13 mouse cellular contexts compared by ENCODE assay signal in genomic region chr12:49381721-49382365, GRCm38 (mm10). TPM values are rescaled to one million over a fixed set of nuclear protein-coding genes. Genes with fewer than 3 reads are reported as not detected.
A peak's percentile ranks its signal among the peaks of the same experiment; 100 is the strongest.
DNase-seq lines count a peak whose midpoint lies in the region; ATAC-seq and TF ChIP-seq lines count a peak whose summit lies in the region.
"Had no signal": no experiment of that assay in that cellular context is flagged by ENCODE, and none has a peak within 500 bp of the region (broad histone marks: within the 10 kb centered on the region; RNA-seq: fewer than 3 reads in every experiment).

No protein-coding gene starts in this region.

- WGBS in hindbrain, embryonic 14.5 days, result under 1% methylated on average over 19 of the region's 19 CpGs
- WGBS in hindbrain, postnatal 0 days, result 2% methylated on average over 19 of the region's 19 CpGs
- WGBS in neural tube, embryonic 15.5 days, result 1% methylated on average over 19 of the region's 19 CpGs
- under 1% methylated on average over 19 of the region's 19 CpGs for WGBS in forebrain, embryonic 13.5 days
- 2% methylated on average over 19 of the region's 19 CpGs for WGBS in heart, embryonic 12.5 days

- ATAC-seq in hindbrain, embryonic 14.5 days (ENCODE audit: low FRiP score), result no peak
- ATAC-seq in hindbrain, postnatal 0 days, result no peak
- ATAC-seq in neural tube, embryonic 15.5 days (ENCODE audit: low FRiP score), result no peak
- ATAC-seq in forebrain, embryonic 13.5 days, result peak; percentile 46
- no peak for ATAC-seq in heart, embryonic 12.5 days (ENCODE audit: insufficient number of reproducible peaks, low FRiP score)

- no peak overlapping the region for H3K4me2 ChIP-seq in hindbrain, embryonic 14.5 days (replicated peaks)
- no peak overlapping the region for H3K4me2 ChIP-seq in hindbrain, postnatal 0 days (ENCODE audit: low read depth, low read length)
- no peak overlapping the region for H3K4me2 ChIP-seq in neural tube, embryonic 15.5 days
- peak overlapping the region; percentile 75 for H3K4me2 ChIP-seq in forebrain, embryonic 13.5 days
- no peak overlapping the region for H3K4me2 ChIP-seq in heart, embryonic 12.5 days
- H3K4me2 ChIP-seq: liver, embryonic 15.5 days had no signal

- peak; percentile 30 for DNase-seq in hindbrain, embryonic 14.5 days (ENCODE audit: low spot score)
- DNase-seq in hindbrain, postnatal 0 days (ENCODE audit: low spot score), result no peak
- peak; percentile 56 for DNase-seq in neural tube, embryonic 10.5 days (ENCODE audit: extremely low spot score, low spot score)
- DNase-seq in right cerebral cortex, postnatal 4 days, result peak; percentile 70
- no peak for DNase-seq in yolk sac, embryonic 10.5 days (ENCODE audit: low spot score)
- DNase-seq: thymus, postnatal 14 days had no signal

- peaks cover 91% of the 10 kb centered on the region for H3K27me3 ChIP-seq in hindbrain, embryonic 14.5 days (ENCODE audit: control insufficient read depth, insufficient read depth, low read length)
- H3K27me3 ChIP-seq in hindbrain, postnatal 0 days (ENCODE audit: insufficient read depth, low read length), result peaks cover 78% of the 10 kb centered on the region
- peaks cover 84% of the 10 kb centered on the region for H3K27me3 ChIP-seq in neural tube, embryonic 15.5 days (replicated peaks)
- H3K27me3 ChIP-seq in forebrain, embryonic 13.5 days, result peaks cover 5% of the 10 kb centered on the region; the same call in 1 of the 2 replicates
- H3K27me3 ChIP-seq in heart, embryonic 12.5 days (replicated peaks), result peaks cover 85% of the 10 kb centered on the region

- H3K9me3 ChIP-seq in hindbrain, embryonic 14.5 days (ENCODE audit: control insufficient read depth, low read length), result no peaks in the 10 kb centered on the region
- H3K9me3 ChIP-seq in hindbrain, postnatal 0 days (ENCODE audit: low read length), result no peaks in the 10 kb centered on the region
- no peaks in the 10 kb centered on the region for H3K9me3 ChIP-seq in neural tube, embryonic 15.5 days (replicated peaks)
- H3K9me3 ChIP-seq in forebrain, embryonic 13.5 days (replicated peaks), result no peaks in the 10 kb centered on the region
- peaks cover 7% of the 10 kb centered on the region; the same call in 1 of the 2 replicates for H3K9me3 ChIP-seq in heart, embryonic 12.5 days (replicated peaks)
- H3K9me3 ChIP-seq: liver, embryonic 15.5 days had no signal

- no peak overlapping the region for H3K4me3 ChIP-seq in hindbrain, embryonic 14.5 days (replicated peaks; ENCODE audit: low read length)
- H3K4me3 ChIP-seq in hindbrain, postnatal 0 days (ENCODE audit: low read length), result no peak overlapping the region
- no peak overlapping the region for H3K4me3 ChIP-seq in neural tube, embryonic 15.5 days (replicated peaks)
- peak overlapping the region; percentile 85 for H3K4me3 ChIP-seq in forebrain, embryonic 13.5 days
- H3K4me3 ChIP-seq in heart, embryonic 12.5 days, result no peak overlapping the region
- H3K4me3 ChIP-seq: liver, embryonic 15.5 days; megakaryocyte, embryonic 14.5 days had no signal

- no peaks in the 10 kb centered on the region for H3K36me3 ChIP-seq in hindbrain, embryonic 14.5 days (replicated peaks; ENCODE audit: control insufficient read depth, insufficient read depth)
- H3K36me3 ChIP-seq in hindbrain, postnatal 0 days (ENCODE audit: insufficient read depth, low read length), result no peaks in the 10 kb centered on the region
- H3K36me3 ChIP-seq in neural tube, embryonic 15.5 days, result no peaks in the 10 kb centered on the region
- peaks cover 10% of the 10 kb centered on the region for H3K36me3 ChIP-seq in forebrain, embryonic 13.5 days (ENCODE audit: poor library complexity, severe bottlenecking)
- H3K36me3 ChIP-seq in heart, embryonic 12.5 days, result no peaks in the 10 kb centered on the region
- H3K36me3 ChIP-seq: liver, embryonic 15.5 days had no signal

- no peak overlapping the region for H3K27ac ChIP-seq in hindbrain, embryonic 14.5 days
- no peak overlapping the region for H3K27ac ChIP-seq in hindbrain, postnatal 0 days
- H3K27ac ChIP-seq in neural tube, embryonic 15.5 days (replicated peaks), result no peak overlapping the region
- H3K27ac ChIP-seq in forebrain, embryonic 13.5 days, result peak overlapping the region; percentile 100
- no peak overlapping the region for H3K27ac ChIP-seq in heart, embryonic 12.5 days (ENCODE audit: poor library complexity, severe bottlenecking)
- H3K27ac ChIP-seq: liver, embryonic 15.5 days had no signal

- no peak overlapping the region for H3K9ac ChIP-seq in hindbrain, embryonic 14.5 days
- H3K9ac ChIP-seq in hindbrain, postnatal 0 days (replicated peaks; ENCODE audit: low read length), result no peak overlapping the region
- H3K9ac ChIP-seq in neural tube, embryonic 15.5 days (replicated peaks), result no peak overlapping the region
- peak overlapping the region; percentile 100 for H3K9ac ChIP-seq in forebrain, embryonic 13.5 days
- H3K9ac ChIP-seq in heart, embryonic 12.5 days, result no peak overlapping the region
- H3K9ac ChIP-seq: liver, embryonic 15.5 days had no signal

- TF ChIP-seq CTCF in hindbrain, postnatal 0 days (IDR thresholded peaks at IDR 0.05; ENCODE audit: low read depth), result no peak

- H3K4me1 ChIP-seq in hindbrain, embryonic 14.5 days (replicated peaks; ENCODE audit: control insufficient read depth, insufficient read depth, low read length), result no peaks in the 10 kb centered on the region
- H3K4me1 ChIP-seq in hindbrain, postnatal 0 days (ENCODE audit: insufficient read depth, low read length), result no peaks in the 10 kb centered on the region
- peaks cover 11% of the 10 kb centered on the region; the same call in 1 of the 2 replicates for H3K4me1 ChIP-seq in neural tube, embryonic 15.5 days
- peaks cover 20% of the 10 kb centered on the region; the same call in 1 of the 2 replicates for H3K4me1 ChIP-seq in forebrain, embryonic 13.5 days
- H3K4me1 ChIP-seq in heart, embryonic 12.5 days (replicated peaks), result peaks cover 13% of the 10 kb centered on the region
- H3K4me1 ChIP-seq: liver, embryonic 15.5 days had no signal

RNA-seq across cellular contexts. Expression of gene Foxg1, which starts 0.6 kb away (rescaled TPM):
- not detected in 2 replicates for polyA plus RNA-seq in hindbrain, embryonic 14.5 days (2014; fragmentation: Nextera tagmentation; extraction: Ambion mirVana)
- total RNA-seq in hindbrain, postnatal 0 days (2014; rRNA removed), result 0.16 and 2.3 TPM in 2 replicates
- polyA plus RNA-seq in hindbrain, postnatal 0 days (2015; fragmentation: Nextera tagmentation; extraction: Ambion mirVana), result not detected in 2 replicates
- polyA plus RNA-seq in neural tube, embryonic 15.5 days (2015; fragmentation: Nextera tagmentation; extraction: Ambion mirVana), result 0.36 TPM in 1 of 2 replicates, not detected in the other
- 76.5 and 98.6 TPM in 2 replicates for polyA plus RNA-seq in forebrain, embryonic 13.5 days (2015; fragmentation: Nextera tagmentation; extraction: Ambion mirVana)
- 0.08 TPM in 1 of 2 replicates, not detected in the other for polyA plus RNA-seq in heart, embryonic 12.5 days (2016; fragmentation: Nextera tagmentation; extraction: Ambion mirVana)
- total RNA-seq: heart, adult 8-10 months; neutrophil, adult 5-6 weeks had no signal

RNA-seq across cellular contexts. Expression of gene Gm43517, which starts 3.1 kb away (rescaled TPM):
- polyA plus RNA-seq in hindbrain, embryonic 14.5 days (2014; fragmentation: Nextera tagmentation; extraction: Ambion mirVana), result not detected in 2 replicates
- 0.04 TPM in 1 of 2 replicates, not detected in the other for total RNA-seq in hindbrain, postnatal 0 days (2014; rRNA removed)
- not detected in 2 replicates for polyA plus RNA-seq in hindbrain, postnatal 0 days (2015; fragmentation: Nextera tagmentation; extraction: Ambion mirVana)
- polyA plus RNA-seq in neural tube, embryonic 15.5 days (2015; fragmentation: Nextera tagmentation; extraction: Ambion mirVana), result not detected in 2 replicates
- polyA plus RNA-seq in forebrain, embryonic 13.5 days (2015; fragmentation: Nextera tagmentation; extraction: Ambion mirVana), result 1.9 and 2.4 TPM in 2 replicates
- polyA plus RNA-seq in heart, embryonic 12.5 days (2016; fragmentation: Nextera tagmentation; extraction: Ambion mirVana), result not detected in 2 replicates
- total RNA-seq: heart, adult 8-10 months; neutrophil, adult 5-6 weeks had no signal
- polyA plus RNA-seq: liver, embryonic 15.5 days had no signal

Comparison
In these comparisons a context has a peak if more than half of its experiments do, and no peak if none do; other contexts are left out.
1. DNase-seq: peak in hindbrain, embryonic 14.5 days (single experiment), neural tube, embryonic 10.5 days (single experiment) and right cerebral cortex, postnatal 4 days (single experiment); none in hindbrain, postnatal 0 days (single experiment) and yolk sac, embryonic 10.5 days (single experiment).
2. RNA of gene Foxg1, which starts 0.6 kb away (polyA plus RNA-seq): 76.5 to 98.6 TPM in forebrain, embryonic 13.5 days; 0.08 TPM in heart, embryonic 12.5 days, 0.36 TPM in neural tube, embryonic 15.5 days, not detected in hindbrain, postnatal 0 days and not detected in hindbrain, embryonic 14.5 days; every median in the first group is over 10 times any median in the second.